Mouse (Mus musculus) bone marrow, adult 2 months (tissue): ENCODE measurements at regions not wholly inside any gene's neighbourhood (a gene's known extent, or its start where the extent isn't known, plus 50 kb on each side); places are given as distances from the start of the nearest gene placed in this dataset.

Source experiments
- H3K27ac ChIP-seq: fragments of 200-500 bp; 2 replicates; pipeline ENCODE4 v1.5.1; 2012; ENCODE audit warnings: low read depth, mild to moderate bottlenecking, control low read depth, inconsistent platforms, low read length; ENCODE audit not compliant: control insufficient read depth, poor library complexity, insufficient read depth
- H3K4me1 ChIP-seq: fragments of 200-500 bp; 2 replicates; pipeline ENCODE4 v1.6.1; 2011; ENCODE audit warnings: low read length; ENCODE audit not compliant: control insufficient read depth, insufficient read depth
- H3K4me3 ChIP-seq: fragments of 200-500 bp; replicated peaks from 2 replicates; pipeline ENCODE3; 2011; ENCODE audit warnings: mild to moderate bottlenecking, low read depth, low read length, control low read depth; ENCODE audit not compliant: control insufficient read depth
- CTCF ChIP-seq: fragments of 200-500 bp; IDR thresholded peaks from 2 replicates; pipeline ENCODE4 v1.5.1; 2011; ENCODE audit warnings: low read length, control low read depth; ENCODE audit not compliant: control insufficient read depth, insufficient read depth
- POLR2A ChIP-seq: fragments of 200-500 bp; IDR thresholded peaks from 2 replicates; pipeline ENCODE4 v1.6.1; 2011; ENCODE audit warnings: low read depth, mild to moderate bottlenecking, control low read depth, low read length, borderline replicate concordance; ENCODE audit not compliant: control insufficient read depth
- whole genome bisulfite sequencing: fragments of 180-500 bp; shearing (Covaris S2); methylation state at CpG from one replicate; pipeline ENCODE4 v1.1.7; 2018; 5-methylcytosine and 5-hydroxymethylcytosine counted together

- 86% methylated on average over 10 of the region's 10 CpGs for WGBS
- H3K27ac ChIP-seq: no peak overlapping the region
- TF ChIP-seq CTCF (no peak), POLR2A (no peak)
- no peaks in the 10 kb centered on the region for H3K4me1 ChIP-seq
- no peak overlapping the region for H3K4me3 ChIP-seq
These were observed 176.8 kb upstream of the Arl4c start for GRCm38 (mm10) chr1:88878831-88879230.

GRCm38 (mm10) chr1:88879367-88879766, 177.3 kb upstream of the Arl4c start:
- WGBS: 68% methylated on average over 5 of the region's 5 CpGs
- Histone ChIP-seq H3K4me3 (no peak overlapping the region), H3K27ac (no peak overlapping the region), H3K4me1 (no peaks in the 10 kb centered on the region)
- TF ChIP-seq CTCF (no peak), POLR2A (no peak)

- no peak overlapping the region for H3K4me3 ChIP-seq
- no peak overlapping the region for H3K27ac ChIP-seq
- TF ChIP-seq CTCF (no peak), POLR2A (no peak)
- 81% methylated on average over 4 of the region's 4 CpGs for WGBS
- no peaks in the 10 kb centered on the region for H3K4me1 ChIP-seq
These were observed 179.2 kb upstream of the Sh3bp4 start for GRCm38 (mm10) chr1:88891041-88891440.

- WGBS: 13% methylated on average over 8 of the region's 8 CpGs
- no peaks in the 10 kb centered on the region for H3K4me1 ChIP-seq
- no peak overlapping the region for H3K27ac ChIP-seq
- no peak overlapping the region for H3K4me3 ChIP-seq
- TF ChIP-seq POLR2A: no peak
- TF ChIP-seq CTCF: no peak
These were observed 167.8 kb upstream of the Sh3bp4 start for GRCm38 (mm10) chr1:88902426-88902825.

- no peak overlapping the region for H3K27ac ChIP-seq
- H3K4me1 ChIP-seq: no peaks in the 10 kb centered on the region
- WGBS: 88% methylated on average over 14 of the region's 14 CpGs
- TF ChIP-seq CTCF: no peak
- no peak for TF ChIP-seq POLR2A
- H3K4me3 ChIP-seq: no peak overlapping the region
These were observed 162.3 kb upstream of the Sh3bp4 start for GRCm38 (mm10) chr1:88907766-88908463.

GRCm38 (mm10) chr1:88908683-88909082, 161.5 kb upstream of the Sh3bp4 start:
- TF ChIP-seq CTCF (no peak), POLR2A (no peak)
- Histone ChIP-seq H3K4me3 (no peak overlapping the region), H3K27ac (no peak overlapping the region), H3K4me1 (no peaks in the 10 kb centered on the region)
- 85% methylated on average over 8 of the region's 8 CpGs for WGBS

GRCm38 (mm10) chr1:88909314-88909713, 160.9 kb upstream of the Sh3bp4 start:
- no peak for TF ChIP-seq CTCF
- no peak for TF ChIP-seq POLR2A
- no peak overlapping the region for H3K27ac ChIP-seq
- no peaks in the 10 kb centered on the region for H3K4me1 ChIP-seq
- 69% methylated on average over 4 of the region's 4 CpGs for WGBS
- H3K4me3 ChIP-seq: no peak overlapping the region

- TF ChIP-seq CTCF: no peak
- no peak for TF ChIP-seq POLR2A
- Histone ChIP-seq H3K4me1 (no peaks in the 10 kb centered on the region), H3K27ac (no peak overlapping the region), H3K4me3 (no peak overlapping the region)
- WGBS: 80% methylated on average over 6 of the region's 6 CpGs
These were observed 160.2 kb upstream of the Sh3bp4 start for GRCm38 (mm10) chr1:88909864-88910573.

GRCm38 (mm10) chr1:88911724-88912123, 158.5 kb upstream of the Sh3bp4 start:
- WGBS: 86% methylated on average over 5 of the region's 5 CpGs

More at GRCm38 (mm10) chr1:88911724-88912123, 158.5 kb upstream of the Sh3bp4 start:
- H3K4me1 ChIP-seq: no peaks in the 10 kb centered on the region
- TF ChIP-seq POLR2A (no peak), CTCF (no peak)
- H3K27ac ChIP-seq: no peak overlapping the region
- no peak overlapping the region for H3K4me3 ChIP-seq
